Mouse (Mus musculus): ENCODE measurements around the gene Bcl2l10.

The Bcl2l10 gene

GRCm38 (mm10) chr9:75347458-75347857, at the start of gene Bcl2l10:
Gene Bcl2l10, plus strand, starts transcription at chr9:75347758.
- no peak for DNase-seq (ENCODE audit: low read depth, low spot score)

DNA sequence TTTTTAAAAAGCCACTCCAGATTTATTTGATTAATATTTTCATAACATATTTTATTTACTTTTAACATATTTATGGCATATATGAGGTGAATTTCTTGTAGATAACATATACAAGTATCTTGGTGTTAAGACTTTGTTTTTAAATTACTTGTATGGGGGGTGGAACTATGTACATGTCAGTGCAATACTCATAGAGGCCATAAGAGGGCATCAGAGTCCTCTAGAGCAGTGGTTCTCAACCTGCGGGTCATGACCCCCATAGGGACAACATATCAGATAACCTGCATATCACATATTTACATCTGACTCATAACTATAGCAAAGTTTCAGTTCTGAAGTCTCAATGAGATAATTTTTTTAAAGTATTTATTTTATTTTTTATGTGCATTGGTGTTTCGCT, 48.2 kb upstream of the Bcl2l10 start:
- DNase-seq (ENCODE audit: low read depth, low spot score), result no peak

DNA sequence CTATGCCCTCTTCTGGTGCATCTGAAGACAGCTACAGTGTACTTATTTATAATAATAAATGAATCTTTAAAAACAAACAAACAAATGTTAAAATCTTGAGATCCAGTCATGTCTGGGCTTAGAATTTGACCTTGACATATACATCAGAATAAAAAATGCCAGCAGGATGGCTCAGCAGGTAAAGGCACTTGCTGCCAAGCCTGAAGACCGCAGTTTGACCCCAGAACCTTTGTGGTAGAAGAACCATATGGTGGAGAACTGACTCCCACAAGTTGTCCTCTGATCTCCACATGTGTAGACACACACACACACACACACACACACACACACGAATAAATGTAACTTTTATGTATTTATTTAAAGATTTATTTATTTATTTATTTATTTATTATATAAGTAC, 44.5 kb upstream of the Bcl2l10 start:
- DNase-seq (ENCODE audit: low read depth, low spot score), result no peak

DNA sequence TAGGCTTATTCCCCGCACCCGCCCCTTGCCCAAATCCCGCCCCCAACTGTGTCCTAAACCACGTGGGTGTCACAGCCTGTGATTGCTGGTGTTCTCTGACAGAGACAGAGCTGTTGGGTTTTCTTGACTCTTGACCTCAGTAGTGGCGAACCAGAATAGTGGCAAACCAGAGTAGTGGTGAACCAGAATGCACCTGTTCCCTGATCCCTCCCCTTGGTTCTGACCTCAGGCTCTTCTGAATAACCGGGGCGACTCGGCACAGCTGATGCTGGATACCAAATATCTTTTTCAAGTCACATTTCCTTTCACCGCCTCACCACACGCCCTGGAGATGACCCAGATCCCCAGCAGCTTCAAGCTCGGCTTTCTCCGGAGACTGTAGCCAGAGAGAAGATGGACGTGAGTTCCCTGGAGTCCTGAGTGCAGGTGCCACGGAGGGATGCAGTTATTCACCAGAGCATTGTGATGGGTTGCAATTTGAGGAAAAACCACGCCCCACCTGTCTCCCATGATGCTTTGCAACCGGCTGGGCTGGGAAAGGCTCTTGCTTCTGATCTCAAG, 43.8 kb upstream of the Bcl2l10 start:
- no peak for DNase-seq (ENCODE audit: low read depth, low spot score)

DNA sequence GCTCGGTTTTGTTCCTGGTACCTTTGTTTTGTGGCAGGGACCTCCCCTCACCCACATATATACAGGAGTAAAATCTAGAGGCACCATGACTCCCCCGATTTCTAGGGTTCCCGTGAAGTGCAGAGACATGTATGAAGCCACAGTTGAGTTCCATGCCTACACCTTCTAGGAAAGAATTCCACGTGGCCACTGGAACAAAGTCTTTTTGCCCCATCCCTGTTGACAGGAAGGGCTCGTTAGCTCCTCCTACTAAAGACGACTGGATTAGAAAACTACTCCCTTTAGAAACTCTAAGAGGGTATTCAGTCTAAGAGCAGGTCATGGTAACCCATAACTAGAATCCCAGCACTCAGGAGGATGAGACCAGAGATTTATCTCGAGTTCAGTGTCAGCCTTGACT, 43.3 kb upstream of the Bcl2l10 start:
- DNase-seq (ENCODE audit: low read depth, low spot score), result no peak

GRCm38 (mm10) chr9:75306126-75306898, 41.2 kb upstream of the Bcl2l10 start, which contains the start of gene Gnb5:
Gene Gnb5, plus strand, starts transcription at chr9:75306288.
- DNase-seq (ENCODE audit: low read depth, low spot score), result no peak

DNA sequence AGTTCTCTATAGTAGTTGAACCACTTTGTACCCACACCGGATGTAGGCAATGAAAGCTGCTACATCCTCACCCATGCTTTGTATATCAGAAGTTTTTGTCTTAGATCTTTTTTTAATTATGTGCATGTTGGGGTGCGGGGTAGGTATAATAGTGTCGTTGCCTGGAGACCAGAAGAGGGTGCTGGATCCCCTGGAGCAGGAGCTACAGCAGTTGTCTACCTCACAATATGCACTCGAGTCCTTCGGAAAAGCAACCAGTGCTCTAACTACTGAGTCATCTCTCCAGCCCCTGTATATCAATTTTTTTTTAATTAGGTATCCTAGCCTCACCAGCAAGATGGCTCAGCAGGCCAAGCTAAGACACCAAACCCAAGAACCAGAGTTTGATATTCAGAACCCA, 40.5 kb upstream of the Bcl2l10 start:
- no peak for DNase-seq (ENCODE audit: low read depth, low spot score)

DNA sequence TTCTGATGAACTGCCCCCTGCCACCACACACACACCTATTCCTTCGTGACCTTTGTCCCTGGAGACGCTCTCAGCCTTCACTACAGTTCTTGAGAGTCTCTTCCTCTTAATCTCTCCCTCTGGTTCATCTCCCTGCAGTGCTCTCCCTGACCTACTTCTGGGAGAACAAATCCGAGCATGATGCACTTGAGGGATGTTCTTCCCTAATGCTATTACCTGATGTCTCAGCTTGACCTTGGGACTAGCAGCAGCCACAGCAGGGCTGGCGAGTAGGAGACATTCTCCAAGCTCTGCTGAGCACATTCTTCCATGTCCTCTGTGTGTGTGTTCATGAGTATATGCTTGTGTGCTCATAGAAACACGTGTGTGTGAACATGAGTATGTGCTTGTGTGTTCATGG, 38.9 kb upstream of the Bcl2l10 start:
- DNase-seq (ENCODE audit: low read depth, low spot score), result no peak

GRCm38 (mm10) chr9:75312008-75312407, 35.5 kb upstream of the Bcl2l10 start:
- DNase-seq (ENCODE audit: low read depth, low spot score), result no peak

DNA sequence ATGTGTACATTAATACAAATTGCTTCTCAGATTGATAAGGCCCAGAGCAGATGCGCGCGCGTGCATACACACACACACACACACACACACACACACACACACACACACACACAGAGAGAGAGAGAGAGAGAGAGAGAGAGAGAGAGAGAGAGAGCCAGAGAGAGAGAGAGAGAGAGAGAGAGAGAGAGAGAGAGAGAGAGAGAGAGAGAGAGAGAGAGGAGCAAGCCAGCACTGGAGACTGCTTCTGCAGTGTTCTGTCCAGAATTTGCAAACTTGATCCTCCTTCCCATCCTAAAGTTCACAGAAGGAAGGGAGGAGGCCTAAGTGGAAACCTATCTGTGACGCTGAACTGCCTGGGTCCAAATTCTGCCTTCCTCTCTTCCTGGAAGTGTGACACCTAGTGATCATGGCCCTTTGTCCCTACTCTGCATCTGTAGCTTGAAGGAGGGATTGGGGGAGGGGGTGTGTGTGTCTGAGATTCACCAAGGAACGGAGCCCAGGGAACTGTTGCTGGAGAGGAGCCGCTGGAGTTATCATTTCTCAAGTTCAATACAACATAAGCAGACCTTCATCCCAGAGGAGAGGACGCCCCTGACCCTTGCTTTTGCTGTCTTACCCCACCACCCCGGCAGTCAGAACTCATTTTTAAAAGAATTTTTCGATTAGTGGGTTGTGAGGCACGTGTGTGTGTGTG, 34.3 kb upstream of the Bcl2l10 start:
- DNase-seq (ENCODE audit: low read depth, low spot score), result no peak

DNA sequence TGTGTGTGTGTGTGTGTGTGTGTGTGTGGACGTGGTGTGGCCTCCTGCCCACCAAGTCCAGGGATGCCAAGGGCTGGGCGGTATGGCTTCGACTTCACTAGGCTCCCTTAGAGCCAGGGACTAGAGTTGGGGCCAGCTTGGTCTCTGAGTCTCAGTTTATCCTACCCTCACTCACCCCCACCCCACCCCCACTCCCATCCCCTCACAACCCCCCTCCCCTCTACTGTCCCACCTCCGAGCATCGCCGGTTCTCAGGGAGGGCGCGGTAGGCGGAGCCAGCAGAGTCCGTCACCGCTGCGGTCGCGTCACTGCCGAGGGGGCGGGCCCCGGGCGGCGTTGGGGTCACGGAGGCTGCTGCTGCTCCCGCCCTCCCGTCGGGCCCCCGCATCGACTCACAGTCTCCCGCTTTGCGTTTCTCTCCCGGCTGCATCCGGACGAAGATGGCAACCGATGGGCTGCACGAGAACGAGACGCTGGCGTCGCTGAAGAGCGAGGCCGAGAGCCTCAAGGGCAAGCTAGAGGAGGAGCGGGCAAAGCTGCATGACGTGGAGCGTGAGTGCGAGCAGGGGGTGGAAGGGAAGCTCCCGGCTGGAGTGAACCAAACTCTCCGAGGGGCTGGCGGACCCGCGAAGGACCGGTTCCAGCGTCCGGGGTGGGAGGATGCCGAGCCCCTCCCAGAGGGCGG, 33.6 kb upstream of the Bcl2l10 start:
- peak; percentile 54 for DNase-seq (ENCODE audit: low read depth, low spot score)

DNA sequence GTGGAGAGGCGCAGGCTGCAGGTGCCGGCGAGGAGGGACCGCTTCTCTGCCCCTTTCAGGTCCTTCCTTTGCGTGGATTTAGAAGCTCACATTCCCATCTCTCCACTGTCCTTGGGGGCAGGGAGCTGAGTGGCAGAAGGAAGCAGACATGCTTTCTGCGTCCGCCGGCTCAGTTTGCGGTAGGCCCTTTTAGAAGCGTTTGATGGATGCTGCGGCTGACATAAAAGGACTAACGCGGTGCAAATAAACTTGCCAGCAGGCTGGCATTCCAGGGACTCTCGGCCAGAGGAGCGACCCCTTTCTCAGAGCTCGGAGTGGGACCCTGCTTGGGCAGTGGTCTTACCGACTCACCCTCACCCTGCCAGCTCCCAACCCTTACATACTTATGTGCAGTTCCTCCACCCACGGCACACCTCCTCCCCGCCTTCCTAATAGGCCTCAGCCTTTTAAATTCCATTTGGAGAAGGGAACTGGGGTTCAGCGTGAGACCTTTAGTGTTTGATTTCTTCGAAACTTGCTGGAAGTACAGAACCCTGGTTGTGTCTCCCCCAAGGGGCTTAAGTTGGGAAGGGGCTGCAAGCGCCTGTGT, 32.9 kb upstream of the Bcl2l10 start:
- DNase-seq (ENCODE audit: low read depth, low spot score), result no peak

- no peak for DNase-seq (ENCODE audit: low read depth, low spot score)
Measured at GRCm38 (mm10) chr9:75315238-75315637, 32.3 kb upstream of the Bcl2l10 start.

GRCm38 (mm10) chr9:75316771-75317170, 30.8 kb upstream of the Bcl2l10 start:
- DNase-seq (ENCODE audit: low read depth, low spot score), result no peak

DNA sequence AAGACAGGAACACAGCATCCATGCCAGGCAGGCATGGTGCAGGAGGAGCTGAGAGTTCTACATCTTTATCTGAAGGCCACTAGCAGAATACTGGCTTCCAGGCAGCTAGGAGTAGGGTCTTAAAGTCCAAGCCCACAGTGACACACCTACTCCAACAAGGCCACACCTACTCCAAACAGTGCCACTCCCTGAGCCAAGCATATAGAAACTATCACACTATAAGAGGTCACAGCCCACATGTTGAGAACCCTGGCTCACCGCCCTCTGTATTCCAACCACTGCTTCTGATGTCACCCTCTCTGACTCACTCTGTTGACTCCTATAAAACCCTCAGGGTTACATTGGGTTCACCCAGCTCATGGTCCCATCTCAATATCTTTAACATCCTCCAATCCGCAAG, 29.4 kb upstream of the Bcl2l10 start:
- no peak for DNase-seq (ENCODE audit: low read depth, low spot score)

GRCm38 (mm10) chr9:75319365-75319764, 28.2 kb upstream of the Bcl2l10 start:
- DNase-seq (ENCODE audit: low read depth, low spot score), result no peak

- DNase-seq (ENCODE audit: low read depth, low spot score), result no peak
Measured at GRCm38 (mm10) chr9:75322099-75322885, 25.3 kb upstream of the Bcl2l10 start.

DNA sequence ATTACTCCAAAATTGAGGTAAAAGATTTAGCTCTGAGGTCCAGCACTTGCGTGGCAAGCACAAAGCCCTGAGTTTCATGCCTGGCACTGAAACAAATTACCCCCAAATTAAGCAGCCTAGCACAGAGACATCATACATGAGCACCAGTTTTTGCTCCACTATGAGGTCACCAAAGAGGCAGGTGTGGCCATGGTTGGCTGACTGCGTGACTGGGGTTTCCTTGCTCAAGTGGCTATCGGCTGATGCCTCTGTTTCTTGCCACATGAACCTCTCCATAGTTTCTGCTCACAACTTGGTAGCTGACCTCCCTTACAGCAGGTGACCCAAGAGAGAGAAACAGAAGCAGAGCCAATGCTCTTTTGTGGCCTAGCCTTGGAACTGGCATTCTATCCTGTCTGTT, 19.5 kb upstream of the Bcl2l10 start:
- DNase-seq (ENCODE audit: low read depth, low spot score), result no peak

DNA sequence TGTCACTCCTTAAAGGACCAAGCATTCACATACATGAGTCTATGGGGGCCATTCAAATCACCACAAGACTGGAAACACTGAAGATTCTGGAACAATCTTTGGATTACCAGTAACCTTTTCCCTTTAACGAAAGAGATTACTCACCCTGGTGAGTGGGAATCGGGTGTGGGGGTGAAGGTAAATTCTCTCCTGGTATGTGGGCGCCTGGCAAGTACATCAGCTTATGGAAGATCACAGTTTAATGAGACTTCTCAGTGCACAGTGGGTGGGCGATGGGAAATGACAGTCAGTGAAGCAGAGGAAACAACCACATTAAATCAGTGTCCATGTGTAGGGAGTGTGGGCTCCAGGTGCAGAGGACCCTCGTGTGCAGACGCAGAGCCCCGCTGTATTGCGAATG, 16.7 kb upstream of the Bcl2l10 start:
- DNase-seq (ENCODE audit: low read depth, low spot score), result no peak

- no peak for DNase-seq (ENCODE audit: low read depth, low spot score)
Measured at GRCm38 (mm10) chr9:75334440-75334839, 13.1 kb upstream of the Bcl2l10 start.

DNA sequence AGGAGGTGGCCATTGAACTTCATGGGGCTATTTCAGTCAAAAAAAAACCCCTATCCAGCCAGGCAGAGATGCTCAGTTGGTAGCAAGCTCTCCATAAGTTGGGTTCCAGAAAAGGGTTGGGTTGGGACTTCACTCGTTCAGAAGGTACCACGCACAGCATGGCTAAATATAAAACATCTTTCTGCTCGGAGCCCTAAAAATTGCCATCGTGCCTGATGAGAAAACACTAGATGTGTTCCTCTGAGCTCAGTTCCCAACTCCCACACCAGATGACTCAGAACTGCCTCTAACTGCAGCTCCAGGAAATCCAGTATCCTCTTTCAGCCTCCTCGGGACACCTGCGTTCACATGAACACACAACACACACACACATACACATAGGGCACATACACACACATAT, 9.5 kb upstream of the Bcl2l10 start:
- no peak for DNase-seq (ENCODE audit: low read depth, low spot score)

Data from brain, embryonic 18.5 days (tissue).